Mouse (Mus musculus) frontal cortex, postnatal 25 days (tissue): ENCODE results near the gene Gm8246.
"Not testable (repeated sequence)": the region's sequence is repeated elsewhere in the genome, so short reads cannot be mapped to it uniquely, and the experiment has no call there.

Experiments used
- DNase-seq, 2 experiments: peaks; one replicate each; pipeline ENCODE4 v3.0.0; 2022; ENCODE audit warnings: low spot score in 2 of 2

Gene Gm8246

DNA sequence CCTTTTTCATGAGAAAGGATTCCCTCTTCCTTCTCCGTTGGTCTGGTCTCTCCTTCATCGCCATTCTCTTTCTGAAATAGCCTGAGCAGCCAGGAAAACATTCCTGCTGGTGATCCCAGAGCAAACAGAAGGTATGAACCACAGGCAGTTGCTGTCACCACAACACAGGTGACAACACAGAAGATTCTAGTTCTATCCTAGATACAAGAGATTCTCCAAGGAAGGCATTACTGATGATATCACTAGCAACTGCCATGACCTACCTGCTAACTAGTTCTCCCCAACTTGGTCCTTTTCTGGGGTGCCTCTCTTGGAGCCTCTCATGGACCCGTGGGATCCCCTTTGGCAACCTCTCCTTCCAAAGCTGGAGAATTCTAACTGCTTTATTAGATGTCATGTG, at the start of gene Gm8246:
TSS of gene Gm8246 (minus strand) at position 101 of the 400 bp plus-strand sequence.
- DNase-seq, result not testable (repeated sequence)

DNA sequence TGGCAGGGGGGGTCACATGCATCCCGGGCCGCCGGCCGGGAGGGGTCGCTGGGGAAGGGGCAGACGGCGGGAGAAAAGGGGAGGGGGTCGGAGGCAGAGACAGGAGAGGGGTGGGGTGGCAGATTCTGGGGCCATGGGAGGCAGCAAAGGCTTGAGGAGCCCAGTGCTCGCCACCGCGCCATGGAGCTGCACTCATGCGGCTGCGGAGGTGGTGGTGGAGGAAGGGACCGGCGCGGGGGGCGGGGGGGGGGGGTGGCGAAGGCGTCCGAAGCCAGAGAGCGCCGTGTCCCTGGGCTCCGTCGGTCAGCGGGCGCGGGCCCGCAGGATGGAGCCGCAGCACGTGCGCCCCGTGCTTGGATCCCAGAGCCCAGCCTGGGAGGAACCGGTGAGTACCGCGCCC, 23.7 kb upstream of the Gm8246 start, which contains the start of gene Gm3488:
TSS of gene Gm3488 (plus strand) at position 301 of the 400 bp plus-strand sequence.
- not testable (repeated sequence) for DNase-seq

DNA sequence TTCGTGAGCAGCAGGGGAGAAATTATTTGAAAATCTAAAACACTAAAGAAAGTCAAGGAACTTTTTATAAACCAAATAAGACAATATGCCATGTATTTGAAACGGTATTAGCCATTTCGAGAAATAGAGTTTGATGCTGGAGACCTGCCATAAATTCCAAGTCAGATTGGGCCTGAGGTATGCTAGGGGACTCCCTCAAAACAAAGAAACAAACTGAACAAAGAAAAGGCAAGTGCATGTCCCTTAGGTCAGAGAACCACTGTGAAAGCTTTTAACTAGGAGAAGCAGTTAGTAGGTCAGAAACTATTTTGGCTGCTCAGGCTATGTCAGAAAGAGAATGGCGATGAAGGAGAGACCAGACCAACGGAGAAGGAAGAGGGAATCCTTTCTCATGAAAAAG, 6.3 kb upstream of the Gm8246 start, which contains the start of gene Gm3187:
TSS of gene Gm3187 (plus strand) at position 301 of the 400 bp plus-strand sequence.
- DNase-seq, result not testable (repeated sequence)

DNA sequence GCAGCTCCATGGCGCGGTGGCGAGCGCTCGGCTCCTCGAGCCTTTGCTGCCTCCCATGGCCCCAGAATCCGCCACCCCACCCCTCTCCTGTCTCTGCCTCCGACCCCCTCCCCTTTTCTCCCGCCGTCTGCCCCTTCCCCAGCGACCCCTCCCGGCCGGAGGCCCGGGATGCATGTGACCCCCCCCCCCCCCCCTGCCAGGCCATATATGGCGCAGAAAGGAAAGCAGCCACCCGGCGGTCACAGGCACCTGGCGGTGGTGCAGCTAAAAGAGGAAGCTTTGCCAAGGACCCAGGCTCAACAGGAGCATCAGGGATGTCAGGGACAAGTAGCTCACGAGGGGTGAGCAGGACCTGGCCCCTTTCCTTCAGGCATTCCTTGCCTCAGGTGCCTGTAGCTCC, 17.2 kb downstream of the Gm8246 start:
- not testable (repeated sequence) for DNase-seq

DNA sequence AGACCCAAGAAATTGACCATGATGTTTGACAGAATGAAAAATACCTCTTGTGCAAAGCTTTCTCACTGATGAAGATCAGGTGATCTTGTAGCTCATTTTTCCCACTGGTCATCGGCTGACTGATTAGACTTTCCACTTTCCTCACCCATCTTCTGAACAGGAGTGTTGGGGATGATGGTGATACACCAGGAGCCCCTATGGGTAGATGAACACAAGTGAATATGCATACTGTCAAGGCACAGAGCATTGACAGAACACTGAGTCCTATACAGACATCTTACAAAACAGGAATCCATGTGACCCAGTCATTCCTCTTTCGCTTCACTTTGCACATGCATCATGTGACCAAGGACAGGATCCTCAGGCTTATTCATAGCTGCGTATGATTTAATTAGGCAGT, 22.3 kb downstream of the Gm8246 start, which contains the start of gene Gm3194:
TSS of gene Gm3194 (minus strand) at position 101 of the 400 bp plus-strand sequence.
- DNase-seq, result not testable (repeated sequence)
